Mouse (Mus musculus): ENCODE data around the gene Wdr95. TPM values are rescaled to one million over a fixed set of nuclear protein-coding genes. Genes with fewer than 3 reads are reported as not detected.
A peak's percentile ranks its signal among the peaks of the same experiment; 100 is the strongest.

The Wdr95 gene
- total and polyA plus RNA-seq, 3 experiments, result not detected

DNA sequence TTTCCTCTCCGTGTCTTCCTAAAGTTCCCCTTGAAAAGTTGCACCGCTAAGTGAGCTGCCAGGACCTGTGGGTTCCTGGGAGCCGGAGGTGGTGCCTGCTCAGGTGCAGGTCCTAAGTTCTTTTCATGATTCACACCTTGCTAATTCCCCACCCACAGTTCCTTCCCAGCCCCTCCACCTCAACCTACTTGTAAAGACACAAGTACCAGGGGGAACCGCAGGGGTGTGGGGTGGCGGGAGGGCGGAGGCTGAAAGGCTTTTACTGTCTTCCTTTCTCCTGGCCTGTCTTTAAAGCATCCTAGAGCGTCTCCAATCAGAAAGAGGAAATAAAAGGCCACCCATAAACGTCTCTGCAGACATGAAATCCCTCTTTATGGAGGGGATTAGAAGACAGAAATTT, 55.0 kb downstream of the Wdr95 start:
- Histone ChIP-seq H3K79me2 (ENCODE audit: control insufficient read depth, insufficient read depth, low read length, poor library complexity) (no peaks in the 10 kb centered on the region), H3K9me3 (replicated peaks; ENCODE audit: insufficient read depth, low read length) (no peaks in the 10 kb centered on the region), H3K27me3 (ENCODE audit: control insufficient read depth in 1 of 2, insufficient read depth in 2 of 2, low read length in 2 of 2) (no peaks in the 10 kb centered on the region), H3K36me3 (ENCODE audit: control insufficient read depth in 1 of 2, insufficient read depth in 2 of 2, low read length in 2 of 2) (peaks cover 0 to 26% of the 10 kb centered on the region in 2 experiments; a peak in 2 of 4 replicates), H3K9ac (ENCODE audit: control insufficient read depth, low read depth, low read length, poor library complexity, severe bottlenecking) (no peak overlapping the region), H3K27ac (ENCODE audit: control insufficient read depth, low read depth, low read length) (no peak overlapping the region), H3K4me1 (ENCODE audit: control insufficient read depth in 1 of 2, insufficient read depth in 2 of 2, low read length in 2 of 2) (peaks cover 9 to 36% of the 10 kb centered on the region in 2 experiments), H3K4me3 (ENCODE audit: control insufficient read depth in 1 of 2, insufficient read depth in 1 of 2, low read depth in 2 of 2, low read length in 2 of 2) (no peak overlapping the region)
- DNase-seq (ENCODE audit: low read depth, low spot score), result peak; percentile 41
- no peak for TF ChIP-seq RAD21 (IDR thresholded peaks at IDR 0.05; ENCODE audit: low read depth, low read length)
- no peak for TF ChIP-seq ZMIZ1 (IDR thresholded peaks at IDR 0.05; ENCODE audit: low read depth, low read length)
- TF ChIP-seq POLR2A (IDR thresholded peaks at IDR 0.05; ENCODE audit: control insufficient read depth in 1 of 2, insufficient read depth in 1 of 2, low read depth in 1 of 2, low read length in 2 of 2, poor library complexity in 1 of 2), result no peak
- no peak for TF ChIP-seq MAZ (IDR thresholded peaks at IDR 0.05; ENCODE audit: low read depth, low read length)
- no peak for TF ChIP-seq ZC3H11A (IDR thresholded peaks at IDR 0.05; ENCODE audit: low read depth, low read length)
- no peak for TF ChIP-seq MYB (IDR thresholded peaks at IDR 0.05; ENCODE audit: low read depth, low read length)
- no peak for TF ChIP-seq MYC (IDR thresholded peaks at IDR 0.05; ENCODE audit: low read depth, low read length)

DNA sequence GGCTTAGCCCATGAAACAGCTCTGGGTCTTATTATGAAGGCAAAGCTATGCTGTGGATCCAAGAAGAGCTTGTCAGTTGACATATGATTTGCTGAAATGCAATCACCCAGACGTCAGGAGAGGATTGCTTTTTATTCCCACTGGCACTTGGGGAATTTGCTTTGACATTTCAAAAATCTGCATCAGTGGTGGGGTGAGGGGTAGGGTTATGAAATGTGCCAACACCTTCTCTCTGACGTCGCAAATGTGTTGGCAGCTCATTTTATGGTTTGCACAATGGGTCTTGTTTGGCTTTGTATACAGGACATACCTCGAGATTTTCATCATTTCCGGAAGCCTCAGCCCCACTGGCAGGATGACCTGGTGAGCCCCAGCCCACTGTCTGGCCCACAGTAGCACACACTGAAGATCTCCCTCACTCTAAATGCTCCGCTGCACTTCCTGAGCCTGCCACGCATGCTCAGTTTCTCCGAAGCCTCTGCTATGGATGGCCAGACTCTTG, 55.7 kb downstream of the Wdr95 start:
- Histone ChIP-seq H3K9me3 (replicated peaks; ENCODE audit: insufficient read depth, low read length) (no peaks in the 10 kb centered on the region), H3K36me3 (ENCODE audit: control insufficient read depth in 1 of 2, insufficient read depth in 2 of 2, low read length in 2 of 2) (peaks cover 0 to 33% of the 10 kb centered on the region in 2 experiments; a peak in 2 of 4 replicates), H3K27ac (ENCODE audit: control insufficient read depth, low read depth, low read length) (no peak overlapping the region), H3K27me3 (ENCODE audit: control insufficient read depth in 1 of 2, insufficient read depth in 2 of 2, low read length in 2 of 2) (no peaks in the 10 kb centered on the region), H3K4me3 (ENCODE audit: control insufficient read depth in 1 of 2, insufficient read depth in 1 of 2, low read depth in 2 of 2, low read length in 2 of 2) (no peak overlapping the region), H3K9ac (ENCODE audit: control insufficient read depth, low read depth, low read length, poor library complexity, severe bottlenecking) (no peak overlapping the region), H3K79me2 (ENCODE audit: control insufficient read depth, insufficient read depth, low read length, poor library complexity) (no peaks in the 10 kb centered on the region), H3K4me1 (ENCODE audit: control insufficient read depth in 1 of 2, insufficient read depth in 2 of 2, low read length in 2 of 2) (peaks cover 9 to 43% of the 10 kb centered on the region in 2 experiments)
- no peak for DNase-seq (ENCODE audit: low read depth, low spot score)
- TF ChIP-seq MEF2A (IDR thresholded peaks at IDR 0.05; ENCODE audit: extremely low read depth, insufficient replicate concordance, low read depth, low read length, poor library complexity, severe bottlenecking) (no peak), HCFC1 (IDR thresholded peaks at IDR 0.05; ENCODE audit: low read depth, low read length) (no peak), RCOR1 (IDR thresholded peaks at IDR 0.05; ENCODE audit: low read depth, low read length) (no peak), MAX (IDR thresholded peaks at IDR 0.05; ENCODE audit: low read length) (no peak), MXI1 (IDR thresholded peaks at IDR 0.05; ENCODE audit: low read depth, low read length) (no peak)

DNA sequence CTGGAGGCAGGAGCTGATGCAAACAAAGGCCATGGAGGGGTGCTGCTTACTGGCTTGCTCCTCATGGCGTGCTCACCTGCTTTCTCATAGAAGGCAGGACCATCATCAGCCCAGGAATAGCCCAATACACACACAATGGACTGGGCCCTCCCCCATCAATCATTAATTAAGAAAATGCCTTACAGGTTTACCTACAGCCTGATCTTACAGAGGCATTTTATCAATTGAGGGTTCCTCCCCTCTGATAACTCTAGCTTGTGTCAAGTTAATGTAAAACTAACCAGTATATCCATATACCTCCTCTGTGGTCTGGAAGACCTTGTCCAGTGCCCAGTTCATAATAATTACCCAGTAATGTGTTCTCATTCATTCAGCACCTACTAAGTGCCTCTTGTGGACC, 56.8 kb downstream of the Wdr95 start:
- H3K4me3 ChIP-seq (ENCODE audit: control insufficient read depth in 1 of 2, insufficient read depth in 1 of 2, low read depth in 2 of 2, low read length in 2 of 2), result no peak overlapping the region
- no peak overlapping the region for H3K9ac ChIP-seq (ENCODE audit: control insufficient read depth, low read depth, low read length, poor library complexity, severe bottlenecking)
- H3K27ac ChIP-seq (ENCODE audit: control insufficient read depth, low read depth, low read length), result no peak overlapping the region
- no peak for DNase-seq (ENCODE audit: low read depth, low spot score)
- TF ChIP-seq POLR2AphosphoS2 (IDR thresholded peaks at IDR 0.05; ENCODE audit: low read length) (no peak), SIN3A (IDR thresholded peaks at IDR 0.05; ENCODE audit: low read length) (no peak), TAL1 (IDR thresholded peaks at IDR 0.05; ENCODE audit: low read length) (no peak), KAT2A (conservative IDR thresholded peaks at IDR 0.05; ENCODE audit: low read depth, low read length) (no peak), ELF1 (IDR thresholded peaks at IDR 0.05; ENCODE audit: low read depth, low read length) (no peak), SMC3 (IDR thresholded peaks at IDR 0.05; ENCODE audit: low read depth, low read length) (no peak), MYB (IDR thresholded peaks at IDR 0.05; ENCODE audit: low read depth, low read length) (no peak), MYC (IDR thresholded peaks at IDR 0.05; ENCODE audit: low read depth, low read length) (no peak), UBTF (IDR thresholded peaks at IDR 0.05; ENCODE audit: borderline replicate concordance, insufficient read depth, low read depth, low read length) (no peak), MXI1 (IDR thresholded peaks at IDR 0.05; ENCODE audit: low read depth, low read length) (no peak), ETS1 (IDR thresholded peaks at IDR 0.05; ENCODE audit: low read depth, low read length) (no peak)
- H3K4me1 ChIP-seq (ENCODE audit: control insufficient read depth in 1 of 2, insufficient read depth in 2 of 2, low read length in 2 of 2), result peaks cover 9 to 48% of the 10 kb centered on the region in 2 experiments
- no peaks in the 10 kb centered on the region for H3K9me3 ChIP-seq (replicated peaks; ENCODE audit: insufficient read depth, low read length)
- H3K27me3 ChIP-seq (ENCODE audit: control insufficient read depth in 1 of 2, insufficient read depth in 2 of 2, low read length in 2 of 2), result no peaks in the 10 kb centered on the region
- H3K36me3 ChIP-seq (ENCODE audit: control insufficient read depth in 1 of 2, insufficient read depth in 2 of 2, low read length in 2 of 2), result peaks cover 0 to 36% of the 10 kb centered on the region in 2 experiments; a peak in 2 of 4 replicates
- no peaks in the 10 kb centered on the region for H3K79me2 ChIP-seq (ENCODE audit: control insufficient read depth, insufficient read depth, low read length, poor library complexity)

Data from MEL (cell line).